Mouse (Mus musculus): Measurements from ENCODE around the gene Cxcl5. TPM values are rescaled to one million over a fixed set of nuclear protein-coding genes. Genes with fewer than 3 reads are reported as not detected.

Gene Cxcl5
- 0.21 TPM in 1 of 2 replicates, not detected in the other for polyA plus RNA-seq (2016; fragmentation: Nextera tagmentation; extraction: Ambion mirVana)

DNA sequence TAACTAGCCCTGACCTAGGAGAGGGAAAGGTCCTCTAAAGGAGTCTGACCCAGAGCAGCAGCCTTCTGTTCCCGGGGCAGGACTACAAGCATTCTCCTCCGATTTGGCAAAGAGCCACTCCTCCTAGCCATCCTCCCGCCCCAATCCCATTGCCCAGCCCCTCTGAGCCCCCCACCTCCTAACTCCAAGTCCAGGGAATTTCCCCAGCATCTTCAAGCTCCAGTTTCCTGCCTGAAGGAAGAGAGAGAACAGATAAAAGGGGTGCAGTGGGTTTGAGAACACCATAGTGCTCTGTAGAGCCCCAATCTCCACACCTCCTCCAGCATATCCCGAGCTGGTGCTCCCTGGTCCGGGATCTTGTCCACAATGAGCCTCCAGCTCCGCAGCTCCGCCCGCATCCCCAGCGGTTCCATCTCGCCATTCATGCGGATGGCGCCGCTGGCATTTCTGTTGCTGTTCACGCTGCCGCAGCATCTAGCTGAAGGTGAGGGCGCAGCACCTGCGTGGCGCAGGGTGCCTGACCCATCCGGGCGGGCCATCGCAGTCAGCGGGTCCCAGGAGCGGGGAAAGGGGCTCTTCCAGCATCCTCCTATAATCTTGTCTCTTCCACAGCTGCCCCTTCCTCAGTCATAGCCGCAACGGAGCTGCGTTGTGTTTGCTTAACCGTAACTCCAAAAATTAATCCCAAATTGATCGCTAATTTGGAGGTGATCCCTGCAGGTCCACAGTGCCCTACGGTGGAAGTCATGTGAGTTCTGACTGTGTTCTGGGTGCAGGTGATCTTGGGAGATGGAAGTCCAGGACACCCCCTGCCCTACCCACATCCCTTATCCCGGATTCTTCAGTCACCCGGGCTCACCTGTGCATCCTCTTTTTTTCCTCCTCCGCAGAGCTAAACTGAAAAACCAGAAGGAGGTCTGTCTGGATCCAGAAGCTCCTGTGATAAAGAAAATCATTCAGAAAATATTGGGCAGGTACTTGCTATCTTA, at the start of gene Cxcl5:
TSS of gene Cxcl5 (plus strand) at position 284 of the 989 bp plus-strand sequence.
- WGBS, result 7% methylated on average over 32 of the region's 32 CpGs
- Histone ChIP-seq H3K4me3 (peak within 1 kb of the TSS; percentile 46), H3K9me3 (no peaks in the 10 kb centered on the region)

DNA sequence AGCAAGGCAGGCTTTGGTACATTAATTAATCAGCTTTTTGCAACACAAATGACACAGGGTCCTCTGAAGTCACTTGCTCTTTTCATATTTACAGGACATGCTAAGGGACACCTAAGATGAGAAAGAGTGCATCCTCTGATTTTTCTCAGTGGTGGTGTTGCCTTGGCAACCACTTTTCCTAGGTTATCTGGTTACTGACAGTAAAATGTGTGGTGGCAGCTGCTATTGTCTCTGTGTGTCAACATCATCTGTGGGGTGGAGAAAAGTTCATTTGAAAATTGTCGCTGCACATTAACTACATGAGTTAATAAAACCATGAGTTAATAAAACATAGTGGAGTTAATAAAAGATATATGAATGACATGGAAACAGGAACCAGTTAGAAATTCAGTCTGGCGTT, 47.8 kb upstream of the Cxcl5 start:
- 85% methylated on average over 2 of the region's 2 CpGs for WGBS

More for the DNA sequence above, at the start of gene Cxcl5:
- Histone ChIP-seq H3K36me3 (no peaks in the 10 kb centered on the region), H3K27me3 (ENCODE audit: insufficient read depth, poor library complexity, severe bottlenecking) (peaks cover 33% of the 10 kb centered on the region), H3K27ac (no peak within 1 kb of the TSS), H3K4me1 (peaks cover 10% of the 10 kb centered on the region)
- DNase-seq (ENCODE audit: low spot score), result no peak

DNA sequence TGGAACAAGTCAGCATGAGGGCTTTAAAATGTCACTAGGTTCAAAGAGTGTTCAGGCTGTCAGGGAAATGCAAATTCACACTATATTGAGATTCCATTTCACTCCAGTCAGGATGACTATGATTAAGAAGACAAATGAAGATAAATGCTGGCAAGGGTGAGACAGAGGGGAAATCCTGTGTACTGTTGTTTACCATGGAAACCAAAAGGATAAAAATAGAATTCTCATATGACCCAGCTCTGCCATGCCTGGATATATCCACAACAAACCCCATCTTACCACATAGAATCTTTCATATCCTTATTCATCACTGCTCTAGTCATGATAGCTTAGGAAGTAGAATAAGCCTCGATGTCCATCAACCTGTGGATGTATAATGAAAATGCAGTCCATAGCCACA, 41.2 kb upstream of the Cxcl5 start:
- Histone ChIP-seq H3K4me3 (no peak overlapping the region), H3K9me3 (no peaks in the 10 kb centered on the region), H3K36me3 (no peaks in the 10 kb centered on the region), H3K27ac (no peak overlapping the region), H3K27me3 (ENCODE audit: insufficient read depth, poor library complexity, severe bottlenecking) (no peaks in the 10 kb centered on the region), H3K4me1 (no peaks in the 10 kb centered on the region)
- 87% methylated on average over 1 of the region's 1 CpGs for WGBS
- no peak for DNase-seq (ENCODE audit: low spot score)

More for the DNA sequence above, 47.8 kb upstream of the Cxcl5 start:
- no peak for DNase-seq (ENCODE audit: low spot score)
- Histone ChIP-seq H3K4me1 (no peaks in the 10 kb centered on the region), H3K27me3 (ENCODE audit: insufficient read depth, poor library complexity, severe bottlenecking) (no peaks in the 10 kb centered on the region), H3K36me3 (no peaks in the 10 kb centered on the region), H3K9me3 (no peaks in the 10 kb centered on the region), H3K4me3 (no peak overlapping the region), H3K27ac (no peak overlapping the region)

DNA sequence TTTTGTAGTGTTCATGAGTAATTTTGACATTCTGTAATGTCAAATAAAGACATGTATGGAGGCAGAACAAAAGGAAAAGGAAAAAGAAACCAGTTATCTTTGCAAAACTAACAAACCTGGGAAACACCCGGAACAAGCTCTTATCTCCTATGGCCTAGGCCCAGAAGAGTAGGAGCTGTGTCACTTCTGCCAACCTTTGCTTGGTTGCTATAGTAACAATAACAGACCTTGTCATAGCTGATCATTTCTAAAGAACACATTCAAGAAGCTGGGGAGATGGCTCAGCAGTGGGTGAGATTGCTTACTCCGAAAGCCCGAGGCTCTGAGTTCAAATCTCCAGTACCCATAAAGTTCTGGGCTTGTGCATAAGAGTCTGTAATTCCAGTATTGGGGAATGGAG, 36.5 kb upstream of the Cxcl5 start:
- DNase-seq (ENCODE audit: low spot score), result no peak
- 75% methylated on average over 3 of the region's 3 CpGs for WGBS
- Histone ChIP-seq H3K9me3 (no peaks in the 10 kb centered on the region), H3K4me1 (no peaks in the 10 kb centered on the region), H3K27ac (no peak overlapping the region), H3K27me3 (ENCODE audit: insufficient read depth, poor library complexity, severe bottlenecking) (no peaks in the 10 kb centered on the region), H3K36me3 (no peaks in the 10 kb centered on the region), H3K4me3 (no peak overlapping the region)

DNA sequence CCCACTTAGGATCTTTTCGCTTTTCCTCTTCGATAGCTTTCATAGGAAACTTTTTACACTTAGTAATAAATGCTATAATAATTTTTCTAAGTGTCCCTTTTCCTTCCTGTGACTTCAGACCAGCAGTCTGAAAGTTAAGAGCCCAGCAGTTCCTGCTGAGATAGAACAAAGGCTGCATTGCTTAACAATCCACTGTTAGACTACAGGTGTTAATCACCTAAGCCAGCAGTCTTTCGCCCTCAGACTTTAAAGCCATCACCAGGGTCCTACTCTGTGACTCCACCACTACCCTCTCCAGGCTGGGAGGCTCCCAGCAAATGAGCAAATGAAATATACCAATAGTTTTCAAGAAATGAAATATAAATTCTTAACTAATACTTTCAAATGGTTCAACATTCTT, 30.9 kb upstream of the Cxcl5 start:
- Histone ChIP-seq H3K9me3 (no peaks in the 10 kb centered on the region), H3K36me3 (no peaks in the 10 kb centered on the region), H3K4me3 (no peak overlapping the region), H3K27me3 (ENCODE audit: insufficient read depth, poor library complexity, severe bottlenecking) (no peaks in the 10 kb centered on the region), H3K27ac (no peak overlapping the region), H3K4me1 (no peaks in the 10 kb centered on the region)
- WGBS, result 70% methylated on average over 3 of the region's 3 CpGs
- DNase-seq (ENCODE audit: low spot score), result no peak

GRCm38 (mm10) chr5:90731480-90731879, 27.7 kb upstream of the Cxcl5 start:
- DNase-seq (ENCODE audit: low spot score), result no peak
- 77% methylated on average over 4 of the region's 4 CpGs for WGBS
- Histone ChIP-seq H3K36me3 (no peaks in the 10 kb centered on the region), H3K27ac (no peak overlapping the region), H3K4me1 (no peaks in the 10 kb centered on the region), H3K4me3 (no peak overlapping the region), H3K27me3 (ENCODE audit: insufficient read depth, poor library complexity, severe bottlenecking) (no peaks in the 10 kb centered on the region), H3K9me3 (no peaks in the 10 kb centered on the region)

GRCm38 (mm10) chr5:90742029-90742428, 17.1 kb upstream of the Cxcl5 start:
- DNase-seq (ENCODE audit: low spot score), result no peak
- Histone ChIP-seq H3K36me3 (no peaks in the 10 kb centered on the region), H3K4me1 (no peaks in the 10 kb centered on the region), H3K4me3 (no peak overlapping the region), H3K9me3 (no peaks in the 10 kb centered on the region), H3K27ac (no peak overlapping the region), H3K27me3 (ENCODE audit: insufficient read depth, poor library complexity, severe bottlenecking) (no peaks in the 10 kb centered on the region)
- 66% methylated on average over 4 of the region's 4 CpGs for WGBS

DNA sequence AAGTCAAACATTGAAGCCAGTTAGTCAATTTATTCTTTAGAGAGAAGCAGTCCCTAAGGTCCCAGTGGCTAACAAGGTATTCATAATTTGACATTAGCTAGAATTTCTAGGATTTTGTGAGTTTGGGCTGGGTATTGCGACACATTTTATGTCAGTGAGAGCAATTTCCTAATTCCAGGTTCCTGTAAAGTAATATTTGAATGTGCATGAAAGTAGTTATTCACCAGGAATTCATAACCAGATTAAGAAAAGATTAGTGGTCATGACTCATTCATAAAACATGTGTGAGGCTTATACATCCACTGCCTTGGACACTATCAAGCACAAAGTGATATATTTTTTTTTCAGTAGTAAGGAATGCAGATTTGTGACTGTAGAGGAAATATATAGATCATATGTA, 5.2 kb upstream of the Cxcl5 start:
- whole genome bisulfite sequencing, result 90% methylated on average over 1 of the region's 1 CpGs
- H3K4me3 ChIP-seq, result no peak overlapping the region
- H3K4me1 ChIP-seq, result peaks cover 2% of the 10 kb centered on the region
- H3K27me3 ChIP-seq (ENCODE audit: insufficient read depth, poor library complexity, severe bottlenecking), result peaks cover 9% of the 10 kb centered on the region
- DNase-seq (ENCODE audit: low spot score), result no peak
- no peaks in the 10 kb centered on the region for H3K36me3 ChIP-seq
- H3K9me3 ChIP-seq, result no peaks in the 10 kb centered on the region
- no peak overlapping the region for H3K27ac ChIP-seq

GRCm38 (mm10) chr5:90758020-90758605, 1.0 kb upstream of the Cxcl5 start:
- DNase-seq (ENCODE audit: low spot score), result no peak
- 20% methylated on average over 5 of the region's 5 CpGs for WGBS
- H3K4me1 ChIP-seq, result peaks cover 10% of the 10 kb centered on the region
- no peak overlapping the region for H3K4me3 ChIP-seq
- no peak overlapping the region for H3K27ac ChIP-seq
- H3K36me3 ChIP-seq, result no peaks in the 10 kb centered on the region
- peaks cover 33% of the 10 kb centered on the region for H3K27me3 ChIP-seq (ENCODE audit: insufficient read depth, poor library complexity, severe bottlenecking)
- H3K9me3 ChIP-seq, result no peaks in the 10 kb centered on the region

DNA sequence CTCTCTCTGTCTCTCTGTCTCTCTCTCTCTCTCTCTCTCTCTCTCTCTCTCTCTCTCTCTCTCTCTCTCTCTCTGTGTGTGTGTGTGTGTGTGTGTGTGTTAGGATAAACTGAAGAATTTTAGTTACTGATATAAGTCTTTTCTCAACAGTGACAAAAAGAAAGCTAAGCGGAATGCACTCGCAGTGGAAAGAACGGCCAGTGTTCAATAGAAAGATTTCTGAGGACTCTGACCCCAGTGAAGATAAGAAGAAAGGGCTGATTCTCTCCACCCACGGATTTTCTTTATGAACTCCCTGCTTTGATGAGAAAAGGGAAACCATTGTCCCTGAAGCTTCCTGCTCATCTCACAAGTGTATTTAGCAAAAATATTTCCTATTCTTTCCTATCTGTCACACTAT, 1.1 kb downstream of the Cxcl5 start:
- no peak for DNase-seq (ENCODE audit: low spot score)
- WGBS, result 52% methylated on average over 4 of the region's 4 CpGs
- Histone ChIP-seq H3K27ac (no peak overlapping the region), H3K36me3 (no peaks in the 10 kb centered on the region), H3K27me3 (ENCODE audit: insufficient read depth, poor library complexity, severe bottlenecking) (peaks cover 33% of the 10 kb centered on the region), H3K4me3 (no peak overlapping the region), H3K4me1 (peaks cover 10% of the 10 kb centered on the region), H3K9me3 (no peaks in the 10 kb centered on the region)

GRCm38 (mm10) chr5:90760844-90761243, 1.7 kb downstream of the Cxcl5 start:
- no peaks in the 10 kb centered on the region for H3K9me3 ChIP-seq
- H3K27me3 ChIP-seq (ENCODE audit: insufficient read depth, poor library complexity, severe bottlenecking), result peaks cover 33% of the 10 kb centered on the region
- no peak overlapping the region for H3K4me3 ChIP-seq
- no peak for DNase-seq (ENCODE audit: low spot score)
- H3K4me1 ChIP-seq, result peaks cover 10% of the 10 kb centered on the region
- no peak overlapping the region for H3K27ac ChIP-seq
- no peaks in the 10 kb centered on the region for H3K36me3 ChIP-seq
- 85% methylated on average over 2 of the region's 2 CpGs for WGBS

GRCm38 (mm10) chr5:90761834-90762233, 2.7 kb downstream of the Cxcl5 start:
- no peaks in the 10 kb centered on the region for H3K36me3 ChIP-seq
- no peaks in the 10 kb centered on the region for H3K9me3 ChIP-seq
- no peak for DNase-seq (ENCODE audit: low spot score)
- 81% methylated on average over 3 of the region's 3 CpGs for WGBS
- peaks cover 10% of the 10 kb centered on the region for H3K4me1 ChIP-seq
- no peak overlapping the region for H3K27ac ChIP-seq
- H3K27me3 ChIP-seq (ENCODE audit: insufficient read depth, poor library complexity, severe bottlenecking), result peaks cover 33% of the 10 kb centered on the region
- no peak overlapping the region for H3K4me3 ChIP-seq

- H3K4me1 ChIP-seq, result peaks cover 6% of the 10 kb centered on the region
- no peak for DNase-seq (ENCODE audit: low spot score)
- no peaks in the 10 kb centered on the region for H3K9me3 ChIP-seq
- H3K36me3 ChIP-seq, result no peaks in the 10 kb centered on the region
- H3K27me3 ChIP-seq (ENCODE audit: insufficient read depth, poor library complexity, severe bottlenecking), result peaks cover 23% of the 10 kb centered on the region
- no peak overlapping the region for H3K4me3 ChIP-seq
- WGBS, result 80% methylated on average over 12 of the region's 12 CpGs
- no peak overlapping the region for H3K27ac ChIP-seq
Measured at GRCm38 (mm10) chr5:90763912-90764665, 4.9 kb downstream of the Cxcl5 start.
